Mouse (Mus musculus) heart, adult 10 weeks (tissue): Measurements from ENCODE around the gene Scap. TPM values are rescaled to one million over a fixed set of nuclear protein-coding genes. Genes with fewer than 3 reads are reported as not detected.

Experiments
- polyA plus RNA-seq: library from polyadenylated mRNA; stranded (reverse); fragments of 350-450 nt; fragmentation: Illumina TruSeq; extraction: RNeasy Lipid Tissue Mini Kit (QIAGEN cat#74804); gene quantifications from one replicate; pipeline ENCODE4 v1.2.3, GENCODE M21; 2014; ENCODE audit warnings: low read depth, low replicate concordance

The Scap gene
- 18.4 TPM for polyA plus RNA-seq

GRCm38 (mm10) chr9:110333135-110333895 is at the start of gene Scap:
Gene Scap (plus strand): TSS chr9:110333288.

GRCm38 (mm10) chr9:110304969-110305651 is 28.0 kb upstream of the Scap start, which contains the start of gene Elp6:
Gene Elp6 (plus strand): TSS chr9:110305173.

GRCm38 (mm10) chr9:110408099-110408773 is 75.1 kb downstream of the Scap start, which contains the start of gene Ptpn23:
Gene Ptpn23 (minus strand): TSS chr9:110408213.

GRCm38 (mm10) chr9:110419511-110420112 is 86.5 kb downstream of the Scap start, which contains the start of gene Ngp:
Gene Ngp (plus strand): TSS chr9:110419747.

Other genes starting within 250 kb of the Scap start
- 16.8 TPM for gene Smarcc1, start 215.6 kb upstream of the Scap start, polyA plus RNA-seq
- 41.1 TPM for gene Dhx30, start 215.5 kb upstream of the Scap start, polyA plus RNA-seq
- gene Cspg5, start 89.5 kb upstream of the Scap start, polyA plus RNA-seq = 0.10 TPM
- 3.3 TPM for gene Elp6, start 28.1 kb upstream of the Scap start, polyA plus RNA-seq
- 14.3 TPM for gene Ptpn23, start 74.9 kb downstream of the Scap start, polyA plus RNA-seq
- gene Ngp, start 86.5 kb downstream of the Scap start, polyA plus RNA-seq = not detected
- gene Klhl18, start 143.4 kb downstream of the Scap start, polyA plus RNA-seq = 11.0 TPM
- 0.26 TPM for gene Kif9, start 143.7 kb downstream of the Scap start, polyA plus RNA-seq
- gene Setd2, start 199.3 kb downstream of the Scap start, polyA plus RNA-seq = 29.5 TPM